Mouse (Mus musculus): Measurements from ENCODE around the gene Atp10b. TPM values are rescaled to one million over a fixed set of nuclear protein-coding genes. Genes with fewer than 3 reads are reported as not detected.

Gene Atp10b
- polyA plus RNA-seq, 1 experiment, result 0.01 TPM

DNA sequence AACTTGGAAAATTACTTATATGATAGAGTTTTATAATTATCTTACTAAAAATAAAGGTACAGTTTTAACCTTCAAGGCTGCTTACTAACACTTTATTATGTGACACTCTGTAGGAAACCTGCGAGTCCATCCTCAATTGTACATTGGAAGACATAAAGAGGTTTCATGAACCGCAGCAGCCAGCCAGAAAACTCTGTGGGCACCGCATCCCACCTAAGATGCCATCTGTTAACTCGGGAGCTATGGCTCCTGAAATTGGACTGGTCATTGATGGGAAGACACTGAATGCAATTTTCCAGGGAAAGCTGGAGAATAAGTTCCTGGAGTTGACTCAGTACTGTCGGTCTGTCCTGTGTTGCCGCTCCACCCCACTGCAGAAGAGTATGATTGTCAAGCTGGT is 80.6 kb downstream of the Atp10b start:
- no peaks in the 10 kb centered on the region for H3K36me3 ChIP-seq (ENCODE audit: control insufficient read depth)
- TF ChIP-seq GATA1 (IDR thresholded peaks at IDR 0.05; ENCODE audit: low read length) (no peak), TAL1 (IDR thresholded peaks at IDR 0.05; ENCODE audit: low read length) (no peak)
- H3K9me3 ChIP-seq (ENCODE audit: control insufficient read depth, low read length), result no peaks in the 10 kb centered on the region
- no peak overlapping the region for H3K4me3 ChIP-seq (replicated peaks)
- no peaks in the 10 kb centered on the region for H3K27me3 ChIP-seq (ENCODE audit: control insufficient read depth)
- H3K4me1 ChIP-seq (ENCODE audit: control insufficient read depth), result no peaks in the 10 kb centered on the region

DNA sequence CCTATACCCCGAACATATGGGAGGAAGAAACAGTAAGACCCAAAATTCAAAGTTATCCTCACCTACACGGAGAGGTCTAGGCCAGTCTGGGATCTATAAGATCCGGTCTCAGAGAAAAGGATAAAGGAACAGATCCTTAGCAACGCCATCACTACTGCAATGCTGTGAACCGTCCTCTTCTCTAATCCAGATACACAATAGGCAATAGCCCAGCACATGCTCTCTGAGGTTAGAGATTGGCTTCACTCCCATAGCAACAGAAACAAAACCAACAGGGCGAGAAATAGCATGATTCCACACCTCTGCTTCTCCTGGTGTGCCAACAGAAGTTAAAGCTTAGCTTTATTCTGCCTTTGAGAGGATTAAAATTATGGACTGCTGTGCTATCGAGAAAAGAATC is 82.4 kb downstream of the Atp10b start:
- Histone ChIP-seq H3K36me3 (ENCODE audit: control insufficient read depth) (no peaks in the 10 kb centered on the region), H3K27me3 (ENCODE audit: control insufficient read depth) (no peaks in the 10 kb centered on the region), H3K4me1 (ENCODE audit: control insufficient read depth) (no peaks in the 10 kb centered on the region), H3K4me3 (replicated peaks) (no peak overlapping the region), H3K9me3 (ENCODE audit: control insufficient read depth, low read length) (peaks cover 3% of the 10 kb centered on the region; the same call in 1 of the 2 replicates)
- TF ChIP-seq GATA1 (IDR thresholded peaks at IDR 0.05; ENCODE audit: low read length), result no peak
- no peak for TF ChIP-seq TAL1 (IDR thresholded peaks at IDR 0.05; ENCODE audit: low read length)

DNA sequence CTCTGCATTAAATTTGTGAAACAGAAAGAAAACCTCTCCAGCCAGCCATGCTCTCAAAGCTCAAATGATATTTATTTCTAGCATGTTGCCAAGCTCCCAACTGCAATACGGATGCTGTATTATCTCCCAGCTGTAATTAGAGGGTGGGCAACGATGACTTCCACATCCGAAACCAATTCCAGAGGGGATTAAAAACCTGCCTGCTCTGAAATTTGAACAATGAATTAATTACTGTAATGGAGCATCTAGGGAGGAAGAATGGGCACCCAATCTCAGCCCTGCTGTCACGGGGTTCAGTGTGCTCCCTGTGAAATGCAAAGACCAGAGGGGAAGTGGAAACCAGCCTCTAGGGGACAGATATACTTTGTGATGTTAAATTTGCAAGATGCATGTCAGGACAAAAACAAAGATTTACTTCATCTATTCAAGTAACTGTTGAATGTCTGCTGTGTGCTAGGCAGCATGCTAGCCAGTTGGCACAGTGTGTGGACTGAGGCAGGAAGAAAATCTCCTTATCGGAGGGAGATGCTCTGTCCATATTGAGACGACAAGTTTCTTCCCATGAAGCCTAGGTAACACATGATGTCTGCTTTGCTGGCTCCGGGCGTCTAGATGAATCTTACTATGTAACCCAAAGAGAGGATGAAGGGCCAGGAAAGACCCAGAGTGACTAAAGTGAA is 86.8 kb downstream of the Atp10b start:
- no peaks in the 10 kb centered on the region for H3K27me3 ChIP-seq (ENCODE audit: control insufficient read depth)
- no peaks in the 10 kb centered on the region for H3K4me1 ChIP-seq (ENCODE audit: control insufficient read depth)
- no peaks in the 10 kb centered on the region for H3K36me3 ChIP-seq (ENCODE audit: control insufficient read depth)
- TF ChIP-seq GATA1 (IDR thresholded peaks at IDR 0.05; ENCODE audit: low read length) (no peak), TAL1 (IDR thresholded peaks at IDR 0.05; ENCODE audit: low read length) (no peak)
- no peak overlapping the region for H3K4me3 ChIP-seq (replicated peaks)
- H3K9me3 ChIP-seq (ENCODE audit: control insufficient read depth, low read length), result peaks cover 3% of the 10 kb centered on the region; the same call in 1 of the 2 replicates

DNA sequence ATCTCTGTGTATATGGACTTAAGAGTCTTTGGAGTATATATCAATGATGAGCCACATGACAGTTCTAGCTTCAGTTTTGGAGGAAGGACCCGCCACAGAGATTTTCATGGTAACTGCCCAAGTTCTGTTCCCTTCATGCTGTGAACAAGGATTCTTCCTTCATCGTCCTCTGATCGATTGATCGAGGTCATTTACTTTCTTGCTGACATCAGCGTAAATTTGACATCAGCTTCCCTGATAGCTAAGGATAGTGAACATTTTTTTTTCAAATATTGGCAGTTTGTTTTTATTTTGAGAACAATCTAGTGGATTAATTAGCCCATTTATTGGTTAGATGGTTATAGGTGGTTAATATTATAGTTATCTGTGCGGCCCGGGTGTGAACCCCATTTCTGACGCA is 90.1 kb downstream of the Atp10b start:
- no peak for TF ChIP-seq TAL1 (IDR thresholded peaks at IDR 0.05; ENCODE audit: low read length)
- no peak for TF ChIP-seq GATA1 (IDR thresholded peaks at IDR 0.05; ENCODE audit: low read length)
- Histone ChIP-seq H3K4me1 (ENCODE audit: control insufficient read depth) (no peaks in the 10 kb centered on the region), H3K9me3 (ENCODE audit: control insufficient read depth, low read length) (peaks cover 3% of the 10 kb centered on the region; the same call in 1 of the 2 replicates), H3K36me3 (ENCODE audit: control insufficient read depth) (no peaks in the 10 kb centered on the region), H3K27me3 (ENCODE audit: control insufficient read depth) (no peaks in the 10 kb centered on the region), H3K4me3 (replicated peaks) (no peak overlapping the region)

DNA sequence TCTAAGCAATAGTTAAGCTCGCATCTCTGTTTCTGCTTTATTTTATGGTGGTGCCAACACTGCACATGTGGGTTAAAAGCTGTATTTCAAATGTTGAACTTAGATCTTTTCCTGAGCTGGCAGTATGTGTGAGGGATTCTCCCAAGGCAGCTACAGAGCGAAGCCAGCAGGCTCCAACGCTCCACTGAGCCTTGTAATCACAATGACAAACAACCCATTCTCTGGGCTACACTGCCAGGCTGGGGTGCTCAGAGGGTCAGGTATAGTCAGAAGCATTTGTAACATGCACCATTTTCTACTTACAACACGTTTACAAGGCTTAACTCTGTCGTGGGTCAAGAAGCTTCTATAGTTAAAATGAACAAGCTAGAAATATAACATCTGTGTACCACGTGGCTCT is 103.4 kb downstream of the Atp10b start:
- no peak for TF ChIP-seq TAL1 (IDR thresholded peaks at IDR 0.05; ENCODE audit: low read length)
- TF ChIP-seq GATA1 (IDR thresholded peaks at IDR 0.05; ENCODE audit: low read length), result no peak
- no peaks in the 10 kb centered on the region for H3K4me1 ChIP-seq (ENCODE audit: control insufficient read depth)
- no peaks in the 10 kb centered on the region for H3K36me3 ChIP-seq (ENCODE audit: control insufficient read depth)
- H3K4me3 ChIP-seq (replicated peaks), result no peak overlapping the region
- no peaks in the 10 kb centered on the region for H3K9me3 ChIP-seq (ENCODE audit: control insufficient read depth, low read length)
- H3K27me3 ChIP-seq (ENCODE audit: control insufficient read depth), result no peaks in the 10 kb centered on the region

DNA sequence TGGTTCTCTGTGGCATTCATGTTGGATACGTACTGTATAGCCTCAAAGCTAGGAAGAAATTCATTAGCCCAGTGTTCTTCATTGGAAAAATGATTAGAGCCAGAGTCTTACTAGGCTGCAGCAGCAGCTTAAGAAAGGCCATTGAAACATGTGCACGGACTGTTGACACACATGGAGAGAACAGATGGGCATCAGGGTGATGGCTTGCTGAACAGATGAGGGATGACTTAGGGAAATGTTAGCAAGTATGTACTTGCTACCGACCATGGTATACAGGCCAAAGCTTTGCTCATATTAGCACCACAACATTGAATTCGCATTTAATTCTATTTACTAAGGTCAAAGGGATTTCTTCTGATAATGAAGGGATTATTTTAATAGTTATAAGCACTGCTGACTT is 105.6 kb downstream of the Atp10b start:
- Histone ChIP-seq H3K36me3 (ENCODE audit: control insufficient read depth) (no peaks in the 10 kb centered on the region), H3K27me3 (ENCODE audit: control insufficient read depth) (no peaks in the 10 kb centered on the region), H3K4me3 (replicated peaks) (no peak overlapping the region), H3K4me1 (ENCODE audit: control insufficient read depth) (no peaks in the 10 kb centered on the region), H3K9me3 (ENCODE audit: control insufficient read depth, low read length) (no peaks in the 10 kb centered on the region)
- TF ChIP-seq GATA1 (IDR thresholded peaks at IDR 0.05; ENCODE audit: low read length), result no peak
- TF ChIP-seq TAL1 (IDR thresholded peaks at IDR 0.05; ENCODE audit: low read length), result no peak

DNA sequence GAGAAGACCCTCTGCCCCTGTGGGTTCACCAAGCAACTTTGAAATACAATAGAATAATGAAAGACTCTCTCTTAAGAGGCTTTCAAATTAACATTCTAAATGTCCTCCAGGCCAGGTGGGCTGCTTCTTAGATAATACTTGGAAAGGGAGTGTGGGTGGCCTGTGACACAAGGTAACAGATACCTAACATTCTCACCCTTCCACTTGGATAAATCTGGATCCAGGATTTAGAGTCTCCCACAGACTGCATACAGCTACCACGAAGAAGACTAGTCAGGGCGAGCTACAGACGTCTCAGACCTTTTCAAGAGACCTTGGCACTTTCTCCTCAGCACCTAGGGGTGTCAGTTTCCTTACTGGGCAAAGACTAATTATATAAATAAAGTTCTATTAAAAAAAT is 107.6 kb downstream of the Atp10b start:
- H3K36me3 ChIP-seq (ENCODE audit: control insufficient read depth), result no peaks in the 10 kb centered on the region
- no peaks in the 10 kb centered on the region for H3K9me3 ChIP-seq (ENCODE audit: control insufficient read depth, low read length)
- H3K4me1 ChIP-seq (ENCODE audit: control insufficient read depth), result no peaks in the 10 kb centered on the region
- no peak overlapping the region for H3K4me3 ChIP-seq (replicated peaks)
- no peaks in the 10 kb centered on the region for H3K27me3 ChIP-seq (ENCODE audit: control insufficient read depth)
- TF ChIP-seq TAL1 (IDR thresholded peaks at IDR 0.05; ENCODE audit: low read length) (no peak), GATA1 (IDR thresholded peaks at IDR 0.05; ENCODE audit: low read length) (no peak)

DNA sequence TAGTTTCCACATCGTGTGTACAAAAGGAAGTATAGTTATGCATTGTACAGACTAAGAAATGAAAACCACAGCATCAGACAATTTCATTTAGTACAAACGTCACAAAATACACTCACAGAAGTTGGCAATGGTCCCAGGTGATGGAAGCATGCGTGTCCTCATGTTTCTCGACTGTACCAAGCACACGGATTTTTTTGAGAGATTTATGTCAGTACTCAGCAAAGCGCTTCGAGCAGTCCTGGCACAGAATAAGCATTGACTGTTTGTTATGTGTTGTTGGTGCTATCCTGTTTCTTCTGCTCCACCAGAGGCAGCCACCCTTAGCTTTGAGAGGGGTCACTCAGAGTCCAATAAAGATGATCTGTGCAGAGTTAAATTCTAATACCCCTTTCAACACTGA is 108.1 kb downstream of the Atp10b start:
- H3K4me1 ChIP-seq (ENCODE audit: control insufficient read depth), result no peaks in the 10 kb centered on the region
- no peak overlapping the region for H3K4me3 ChIP-seq (replicated peaks)
- no peaks in the 10 kb centered on the region for H3K27me3 ChIP-seq (ENCODE audit: control insufficient read depth)
- no peaks in the 10 kb centered on the region for H3K36me3 ChIP-seq (ENCODE audit: control insufficient read depth)
- H3K9me3 ChIP-seq (ENCODE audit: control insufficient read depth, low read length), result no peaks in the 10 kb centered on the region
- TF ChIP-seq TAL1 (IDR thresholded peaks at IDR 0.05; ENCODE audit: low read length) (no peak), GATA1 (IDR thresholded peaks at IDR 0.05; ENCODE audit: low read length) (no peak)

DNA sequence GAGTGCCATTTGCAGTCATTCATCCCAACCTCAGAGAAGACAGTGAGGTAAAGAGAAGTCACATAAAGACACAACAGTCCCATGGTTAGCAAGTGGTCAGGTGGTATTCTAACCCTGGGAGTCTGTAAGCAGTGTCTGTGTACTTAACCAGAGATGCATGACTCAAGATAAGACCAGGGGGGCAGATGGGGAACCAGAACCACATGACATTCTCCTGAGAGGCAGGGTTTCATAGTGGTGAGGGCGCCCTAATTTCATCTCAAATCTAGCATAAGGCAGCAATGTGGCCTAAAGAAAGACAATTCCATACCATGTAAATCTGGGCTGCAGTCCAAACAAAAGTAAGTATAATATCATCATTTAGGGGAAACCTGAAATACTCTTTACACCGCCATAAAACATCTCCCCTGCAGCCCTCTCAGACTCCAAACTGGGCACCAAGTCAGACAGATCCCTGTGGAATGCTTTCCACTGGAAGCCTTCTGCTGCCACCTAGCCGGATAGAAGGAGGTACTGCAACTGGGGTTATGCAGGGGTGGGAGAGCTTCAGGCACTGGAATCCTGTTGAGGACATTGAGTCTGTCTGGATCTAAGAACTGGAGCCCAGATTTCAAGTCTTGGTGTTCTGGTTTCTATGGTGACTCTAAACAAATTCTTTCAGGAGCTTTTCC is 114.0 kb downstream of the Atp10b start:
- H3K36me3 ChIP-seq (ENCODE audit: control insufficient read depth), result no peaks in the 10 kb centered on the region
- no peak overlapping the region for H3K4me3 ChIP-seq (replicated peaks)
- no peaks in the 10 kb centered on the region for H3K27me3 ChIP-seq (ENCODE audit: control insufficient read depth)
- no peaks in the 10 kb centered on the region for H3K9me3 ChIP-seq (ENCODE audit: control insufficient read depth, low read length)
- TF ChIP-seq GATA1 (IDR thresholded peaks at IDR 0.05; ENCODE audit: low read length) (no peak), TAL1 (IDR thresholded peaks at IDR 0.05; ENCODE audit: low read length) (no peak)
- H3K4me1 ChIP-seq (ENCODE audit: control insufficient read depth), result no peaks in the 10 kb centered on the region
